Mouse (Mus musculus) adrenal gland, adult 18-20 months (tissue): Measurements from ENCODE around the gene Ppil1. TPM values are rescaled to one million over a fixed set of nuclear protein-coding genes. Genes with fewer than 3 reads are reported as not detected.
"Not testable (repeated sequence)": the region's sequence is repeated elsewhere in the genome, so short reads cannot be mapped to it uniquely, and the experiment has no call there.

Experiments used
- DNase-seq, 2 experiments: peaks; one replicate each; pipeline ENCODE4 v3.0.0; 2021 to 2022; ENCODE audit warnings: low spot score in 2 of 2
- total RNA-seq, 2 experiments: library from RNA; stranded (reverse); gene quantifications; 1 replicate in 1 of 2; 2 replicates in 1 of 2; pipeline ENCODE4 v1.2.3; 2021

Ppil1 gene
- total RNA-seq, 2 experiments from 2014 or later = 21.3 to 22.4 TPM

DNA sequence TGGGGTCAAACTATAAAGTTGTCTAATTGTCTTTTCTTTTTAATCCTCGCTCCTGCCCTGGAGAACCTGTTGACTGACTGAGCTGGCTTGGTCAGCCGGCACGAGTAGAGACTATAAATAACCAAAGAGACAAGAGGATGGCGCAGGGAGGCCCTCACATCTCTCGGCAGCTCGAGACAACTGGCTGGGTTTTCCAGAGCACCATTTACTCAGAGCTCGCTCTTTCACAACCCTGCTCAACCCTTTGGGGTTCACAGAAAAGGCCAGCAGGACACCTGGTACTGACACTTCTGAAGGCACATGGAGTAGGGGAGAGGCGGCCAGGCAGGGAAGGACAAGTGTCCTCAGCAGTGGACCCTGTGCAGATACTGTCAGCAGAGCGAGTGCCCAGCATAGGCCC is 10.3 kb downstream of the Ppil1 start:
- no peak for DNase-seq

DNA sequence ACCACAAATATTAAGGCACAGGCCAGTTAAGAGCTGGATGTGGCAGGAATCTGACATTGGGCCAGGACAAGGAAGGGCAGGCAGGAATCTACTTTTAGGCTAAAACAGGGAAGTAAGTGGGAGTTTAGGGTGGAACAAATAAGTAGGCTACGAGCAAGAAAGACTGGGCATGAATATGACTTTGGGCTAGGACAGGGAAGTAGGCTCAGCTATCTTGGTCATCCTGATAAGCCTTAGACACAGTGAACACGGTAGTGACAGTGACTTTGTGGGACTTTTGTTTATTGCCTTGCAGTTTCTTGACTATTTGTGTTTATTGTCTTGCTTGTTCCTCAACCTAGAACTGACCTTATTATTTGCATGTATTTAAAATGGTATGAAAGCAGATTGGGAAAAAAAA is 10.8 kb downstream of the Ppil1 start:
- no peak for DNase-seq

- DNase-seq = peak; percentile 75 to 82
Measured at GRCm38 (mm10) chr17:29251608-29252390, 12.2 kb downstream of the Ppil1 start.

DNA sequence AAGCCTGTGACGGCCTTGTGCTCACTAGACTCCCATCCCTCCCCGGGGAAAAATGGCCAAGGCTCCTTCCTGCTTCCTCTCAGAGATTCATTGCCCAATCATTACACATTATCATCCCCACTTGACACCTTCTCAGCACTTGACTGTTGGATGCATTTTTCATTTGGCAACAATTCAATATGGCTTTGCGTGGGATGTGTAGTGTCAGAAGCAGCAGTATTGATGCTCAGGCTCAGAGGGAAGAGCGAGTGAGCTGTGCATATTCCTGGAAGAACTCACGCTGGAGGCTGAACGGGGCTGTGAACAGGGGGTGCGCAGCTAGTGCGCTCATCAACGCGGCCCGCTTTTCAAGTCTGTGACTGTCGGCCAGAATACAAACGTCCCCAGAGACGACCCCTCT is 13.0 kb downstream of the Ppil1 start:
- not testable (repeated sequence) for DNase-seq

DNA sequence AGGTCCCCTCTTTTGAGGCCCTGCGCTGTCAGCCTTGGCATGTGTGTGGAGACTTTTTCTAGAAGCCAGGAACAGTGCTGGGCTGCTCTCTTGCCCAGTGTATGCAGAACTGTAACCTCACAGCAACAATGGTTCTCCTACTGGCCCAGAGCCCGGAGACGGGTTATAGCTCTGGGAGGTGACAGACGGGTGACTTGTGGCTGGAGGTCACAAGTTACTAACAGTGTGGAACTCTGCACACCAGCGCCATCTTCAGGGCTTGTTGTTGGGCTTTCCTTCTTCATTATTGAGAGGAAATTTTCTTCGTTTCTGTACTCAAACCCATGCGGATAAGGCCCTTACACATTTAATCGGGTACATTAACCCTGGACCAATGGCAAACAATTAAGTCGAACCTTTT is 14.5 kb downstream of the Ppil1 start:
- peak; percentile 46 to 47 for DNase-seq

GRCm38 (mm10) chr17:29247881-29248280 is 16.1 kb downstream of the Ppil1 start:
- DNase-seq = no peak

DNA sequence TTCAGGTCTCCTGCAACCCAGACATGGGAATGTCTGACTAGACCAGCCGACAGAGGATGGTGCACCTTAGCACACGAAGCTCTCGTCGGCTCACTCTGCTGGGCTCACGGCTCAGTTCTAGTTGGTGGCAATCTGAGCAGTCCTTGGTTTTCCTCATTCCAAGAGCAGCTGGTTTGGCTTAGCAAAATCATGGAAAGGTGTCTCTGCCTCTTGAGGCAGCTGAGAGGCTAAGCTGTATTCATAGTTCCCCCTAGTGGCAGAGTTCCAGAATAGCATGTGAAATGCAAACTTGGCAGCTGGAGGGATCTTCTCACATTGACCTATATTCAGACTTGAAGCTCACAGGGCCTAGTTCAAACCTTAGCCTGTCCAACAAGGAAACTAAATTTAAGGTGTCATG is 17.4 kb downstream of the Ppil1 start:
- DNase-seq = no peak

DNA sequence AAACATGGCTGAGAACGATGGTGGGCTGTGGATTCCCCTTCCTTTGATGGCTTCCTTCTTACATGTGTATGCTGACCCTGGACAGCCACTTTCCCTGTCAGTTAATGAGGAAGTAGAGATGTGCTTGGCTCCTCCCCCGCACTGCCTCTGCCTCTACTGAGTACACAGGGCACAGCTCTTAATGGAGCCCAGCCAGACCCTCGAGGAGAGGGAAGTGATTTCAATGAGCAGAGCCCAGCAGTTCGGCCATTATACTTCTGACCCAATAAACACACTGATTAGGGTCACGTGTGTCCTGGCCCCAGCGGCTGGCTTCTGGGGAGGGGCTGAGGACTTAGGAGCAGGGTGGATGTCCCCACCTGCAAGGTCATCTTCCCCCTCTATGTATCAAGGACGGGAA is 18.3 kb downstream of the Ppil1 start:
- DNase-seq = no peak

GRCm38 (mm10) chr17:29244912-29245311 is 19.1 kb downstream of the Ppil1 start:
- DNase-seq = no peak

- no peak for DNase-seq
Measured at GRCm38 (mm10) chr17:29238421-29238945, 25.5 kb downstream of the Ppil1 start.

DNA sequence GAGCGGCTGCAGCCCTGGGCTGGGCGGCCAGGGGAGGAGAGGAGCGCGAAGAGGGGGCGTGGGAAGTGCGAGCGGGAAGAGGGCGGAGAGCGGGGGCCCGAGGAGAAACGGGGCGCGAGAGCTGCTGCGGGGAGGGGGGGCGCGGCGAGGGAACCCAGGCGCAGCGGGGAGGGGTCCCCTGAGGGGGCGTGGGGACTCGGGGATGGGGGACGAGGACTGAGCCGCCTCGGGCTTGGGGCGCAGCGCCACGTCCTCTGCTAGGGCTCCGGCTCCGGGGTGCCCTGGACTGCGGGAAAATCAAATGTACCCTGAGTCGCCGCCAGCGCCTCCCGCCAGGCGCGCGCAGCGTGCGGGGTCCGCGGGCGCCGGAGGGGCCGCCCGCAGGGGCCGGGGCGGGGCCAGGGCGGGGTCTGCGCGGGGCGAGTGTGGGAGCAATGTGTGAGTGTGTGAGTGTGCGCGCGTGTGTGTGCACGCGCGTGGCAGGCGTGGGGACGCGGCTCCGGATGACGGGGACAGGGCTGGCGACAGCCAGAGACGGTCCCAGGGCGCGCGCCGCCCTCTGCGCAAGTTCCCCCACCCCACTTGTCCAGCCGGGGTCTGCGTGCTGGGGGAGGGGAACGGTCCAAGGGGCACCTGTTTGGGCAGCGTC is 26.1 kb downstream of the Ppil1 start, which contains the start of gene Cpne5:
Cpne5 (minus strand) TSS at position 396 of the 649 bp plus-strand sequence.
- no peak for DNase-seq

GRCm38 (mm10) chr17:29237267-29237771 is 26.7 kb downstream of the Ppil1 start:
- no peak for DNase-seq

DNA sequence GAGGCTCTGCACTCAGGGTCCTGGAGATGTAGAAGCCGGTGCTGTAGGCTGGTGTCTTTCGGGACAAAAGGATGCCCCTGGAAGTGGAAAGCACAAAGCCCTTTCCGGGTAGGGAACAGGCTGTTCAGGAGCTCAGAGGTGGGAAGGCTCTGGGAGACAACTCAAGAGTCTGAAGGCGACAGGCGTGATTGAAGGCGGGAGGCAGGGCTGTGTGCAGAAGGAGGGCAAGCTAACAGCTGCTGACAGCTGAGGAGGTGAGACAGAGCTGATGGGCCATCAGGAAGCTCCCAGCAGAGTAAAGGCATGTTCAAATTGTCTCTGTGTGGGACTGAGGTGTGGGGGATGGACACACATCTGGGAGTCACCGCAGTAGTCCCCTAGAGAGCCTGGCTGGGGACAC is 27.9 kb downstream of the Ppil1 start:
- no peak for DNase-seq

GRCm38 (mm10) chr17:29231109-29231508 is 32.9 kb downstream of the Ppil1 start:
- DNase-seq = no peak

DNA sequence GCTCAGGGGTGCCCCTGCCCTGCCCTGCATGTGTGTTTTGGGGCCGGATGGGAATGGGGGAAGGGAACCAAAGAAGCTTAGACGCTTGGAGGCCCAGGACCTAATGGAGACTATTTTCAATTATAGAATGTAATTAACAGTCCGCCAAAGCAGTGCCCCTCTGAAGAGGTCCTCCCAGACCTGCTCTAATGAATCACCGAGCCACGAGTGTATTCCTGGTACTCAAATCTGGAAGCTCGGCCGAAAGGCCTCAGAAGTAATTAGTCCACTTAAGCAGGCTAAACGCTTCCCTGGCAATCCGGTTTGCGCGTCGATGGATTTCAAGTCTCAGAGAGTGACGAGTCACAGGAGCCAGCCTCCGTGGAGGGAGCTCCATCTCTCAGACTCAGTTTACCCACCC is 43.4 kb downstream of the Ppil1 start:
- DNase-seq = no peak

GRCm38 (mm10) chr17:29218017-29218416 is 46.0 kb downstream of the Ppil1 start:
- DNase-seq = no peak

- no peak for DNase-seq
Measured at GRCm38 (mm10) chr17:29216078-29216477, 47.9 kb downstream of the Ppil1 start.

DNA sequence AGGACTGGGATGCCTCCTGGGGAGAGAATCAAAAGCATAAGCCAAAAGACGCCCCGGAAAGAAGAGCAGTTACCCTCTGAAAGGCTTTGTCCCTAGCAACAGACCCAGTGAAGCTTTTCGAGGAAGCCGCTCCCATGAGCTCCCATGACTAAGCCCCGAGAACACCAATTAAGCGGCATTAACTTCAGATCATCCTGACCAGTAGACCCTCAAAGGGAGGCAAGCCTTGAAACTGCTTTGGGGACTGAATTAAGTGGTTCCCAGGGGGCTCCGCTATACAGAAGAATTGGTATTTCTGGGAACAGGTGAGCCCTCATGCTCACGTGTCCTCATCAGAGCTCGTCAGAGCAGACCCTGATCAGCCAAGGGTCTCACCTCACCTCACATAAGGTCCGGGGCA is 49.3 kb downstream of the Ppil1 start:
- no peak for DNase-seq

- no peak for DNase-seq
Measured at GRCm38 (mm10) chr17:29214193-29214456, 49.9 kb downstream of the Ppil1 start.

DNA sequence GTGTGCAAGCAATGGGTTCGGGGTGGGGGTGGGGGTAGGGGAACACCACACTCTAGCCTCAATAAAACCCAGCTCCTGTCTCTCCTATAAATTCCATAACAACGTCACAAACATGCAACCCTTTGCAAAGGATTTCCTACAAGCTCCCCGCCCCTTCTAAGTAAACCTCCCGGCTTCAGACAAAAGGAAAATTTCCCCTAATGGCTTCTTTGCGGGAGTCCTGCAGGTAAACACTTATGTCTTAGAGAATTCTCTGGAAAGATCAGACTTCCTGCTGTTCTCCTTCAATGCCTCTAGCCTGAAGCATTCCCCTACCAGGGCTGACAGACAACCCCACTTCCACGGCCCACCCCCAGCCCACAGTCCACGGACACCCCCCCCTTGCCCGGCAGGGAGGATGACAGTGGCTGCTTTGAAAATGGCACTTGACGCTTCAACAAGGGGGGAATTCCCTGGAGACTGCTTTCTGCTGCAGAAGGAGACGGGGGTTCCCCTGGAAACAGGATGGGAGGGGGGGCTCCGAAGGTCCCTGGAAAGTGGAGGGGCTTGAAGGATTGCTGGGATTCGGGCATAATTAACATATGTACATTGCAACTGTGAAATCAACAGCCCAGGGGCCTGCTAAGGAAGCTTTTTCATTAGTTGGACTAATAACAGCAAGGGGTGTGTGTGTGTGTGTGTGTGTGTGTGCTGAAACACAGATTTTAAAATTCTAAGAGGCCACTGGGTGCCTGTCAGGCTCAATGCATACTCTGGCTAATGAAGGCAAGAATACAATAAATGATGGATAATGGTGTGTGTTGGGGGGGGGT is 50.4 kb downstream of the Ppil1 start:
- no peak for DNase-seq

- no peak for DNase-seq
Measured at GRCm38 (mm10) chr17:29211836-29212235, 52.1 kb downstream of the Ppil1 start.

DNA sequence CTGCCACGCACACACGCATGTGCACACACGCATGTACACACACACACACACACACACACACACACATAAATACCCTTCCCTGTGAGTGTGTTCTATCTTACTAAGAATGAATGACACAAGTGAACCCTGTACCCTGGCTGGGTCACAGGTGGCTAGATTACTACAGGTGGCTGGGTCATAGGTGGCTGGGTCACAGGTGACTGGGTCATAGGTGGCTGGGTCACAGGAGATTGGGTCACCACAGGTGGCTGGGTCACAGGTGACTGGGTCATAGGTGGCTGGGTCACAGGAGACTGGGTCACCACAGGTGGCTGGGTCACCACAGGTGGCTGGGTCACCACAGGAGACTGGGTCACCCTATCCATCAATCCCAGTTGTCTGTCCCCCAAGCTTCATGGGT is 53.9 kb downstream of the Ppil1 start:
- DNase-seq = no peak
